Mouse (Mus musculus) adrenal gland, postnatal 4 days (tissue): ENCODE results near the gene Fcgbp. TPM values are rescaled to one million over a fixed set of nuclear protein-coding genes. Genes with fewer than 3 reads are reported as not detected.
A peak's percentile ranks its signal among the peaks of the same experiment; 100 is the strongest.
"Not testable (repeated sequence)": the region's sequence is repeated elsewhere in the genome, so short reads cannot be mapped to it uniquely, and the experiment has no call there.

Experiments used
- DNase-seq, 2 experiments: peaks; one replicate each; pipeline ENCODE4 v3.0.0; 2021 to 2022; ENCODE audit warnings: low spot score in 2 of 2, mixed read lengths in 2 of 2
- long read RNA-seq, 2 experiments: library from polyadenylated mRNA; stranded (forward); transcript quantifications; one replicate each; pipeline ENCODE4 v2.0.0; 2021
- total RNA-seq, 2 experiments: library from RNA; stranded (reverse); gene quantifications; 2 replicates each; pipeline ENCODE4 v1.2.3; 2021

The Fcgbp gene
- under 1 TPM; 0.34 to 0.37 TPM for total RNA-seq
- long read RNA-seq, experiment 1: 0 reads
- long read RNA-seq, experiment 2, partial matches to known transcripts: 1 of 1 reads
- long read RNA-seq, experiment 2, other reads (novel, unspliced or antisense): 0 of 1 reads

DNA sequence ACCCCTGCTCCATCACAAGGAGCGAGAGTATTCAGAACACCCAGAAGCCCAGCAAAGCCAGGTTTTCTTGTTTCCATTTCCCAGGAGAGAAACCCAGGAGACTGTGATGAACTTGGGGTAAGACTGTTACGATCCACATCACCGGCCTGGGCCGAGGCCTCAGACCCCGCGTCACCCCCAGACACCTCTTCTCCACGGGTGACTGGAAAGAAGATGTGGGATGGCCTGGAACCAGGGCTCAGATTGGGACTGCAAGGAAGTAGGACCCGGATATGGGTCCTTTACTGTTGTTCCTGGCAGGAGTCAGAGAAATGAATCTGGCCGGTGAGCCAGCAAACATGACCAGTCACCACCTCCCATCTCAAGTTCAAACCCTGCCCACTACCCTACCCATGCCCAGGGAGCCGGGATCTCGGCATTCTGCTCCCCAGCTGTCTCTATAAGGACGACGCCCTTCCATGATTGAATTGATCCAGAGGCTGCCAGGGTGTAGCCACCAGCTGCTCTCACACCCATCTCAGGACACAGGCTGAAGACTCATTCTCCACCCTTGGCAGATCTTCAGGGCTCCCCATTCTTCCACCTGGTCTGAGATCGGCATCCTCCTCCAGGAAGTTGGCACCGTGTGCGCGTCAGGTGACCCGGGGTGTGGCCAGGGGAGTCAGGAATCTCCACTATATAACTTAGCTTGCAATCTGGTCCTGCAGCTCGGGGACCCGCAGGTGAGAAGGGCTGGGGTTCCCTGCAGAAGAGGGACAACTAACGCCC is at the start of gene Fcgbp:
Gene Fcgbp, plus strand, starts transcription at position 706 of the 768 bp plus-strand sequence.
- DNase-seq: peak in 1 of 2 experiments; percentile 2

DNA sequence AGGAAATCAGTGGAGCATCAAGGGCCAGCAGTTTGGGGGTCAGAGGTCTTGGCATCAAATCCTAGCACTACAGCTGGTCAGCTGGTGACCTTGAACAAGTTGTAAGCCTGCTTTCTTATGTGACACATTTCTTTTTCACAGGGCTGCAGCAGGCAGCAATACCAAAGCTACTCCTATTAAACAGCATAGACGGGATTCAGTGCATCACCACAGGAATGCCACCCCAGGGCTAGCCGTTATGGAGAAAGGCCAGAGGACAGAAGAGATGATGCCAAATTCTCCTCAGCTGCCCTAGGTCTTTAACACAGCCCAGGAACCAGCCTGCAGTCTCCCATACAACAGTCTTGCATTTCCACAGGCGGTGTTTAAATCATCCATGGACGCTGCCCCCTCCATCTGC is 26.5 kb upstream of the Fcgbp start:
- no peak for DNase-seq

DNA sequence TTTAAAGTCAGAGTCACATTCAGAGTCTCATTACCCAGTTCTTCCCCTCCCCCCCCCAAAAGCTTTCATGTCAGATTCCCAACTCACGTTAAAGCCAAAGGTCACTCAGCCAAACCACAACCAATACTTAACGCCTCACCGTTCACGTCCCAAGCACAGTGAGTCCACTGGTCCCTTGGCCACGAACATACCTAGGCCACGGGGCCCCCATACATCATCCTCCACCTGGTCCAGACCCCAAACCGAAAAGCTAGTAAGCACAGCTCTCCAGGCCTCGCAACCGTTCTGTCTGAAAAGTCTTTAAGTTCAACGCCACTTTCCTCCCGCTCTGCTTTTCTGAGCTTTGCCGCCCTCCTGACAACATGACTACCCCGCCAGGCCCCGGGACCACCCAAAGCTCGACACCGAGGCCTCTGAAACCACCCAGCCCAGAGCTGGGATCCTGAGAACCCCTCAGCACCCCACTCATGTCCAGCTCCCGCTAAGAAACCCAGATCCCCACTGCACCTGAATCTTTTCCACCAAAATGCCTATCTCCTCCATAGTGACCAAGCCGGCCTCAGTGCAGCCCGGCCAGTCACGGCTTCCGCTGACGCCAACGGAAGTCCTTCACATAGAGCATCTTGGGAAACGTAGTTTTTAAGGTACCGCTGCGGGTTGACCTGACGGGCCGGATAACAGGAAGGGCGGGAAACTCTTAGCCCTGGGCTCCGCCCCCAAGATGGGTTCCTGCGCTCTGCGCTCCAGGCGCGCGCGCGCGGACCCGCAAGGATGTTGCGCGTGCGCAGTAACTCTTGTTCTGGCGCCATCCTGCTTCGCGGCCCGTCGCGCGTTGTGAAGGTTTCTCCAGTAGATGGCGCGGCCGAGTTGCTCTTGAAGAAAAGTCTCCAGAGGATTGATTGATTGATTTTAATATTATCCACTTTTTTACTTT is 21.3 kb upstream of the Fcgbp start, which contains the start of gene Psmc4:
Gene Psmc4, minus strand, starts transcription at position 626 of the 934 bp plus-strand sequence.
- peak; percentile 91 to 94 for DNase-seq

DNA sequence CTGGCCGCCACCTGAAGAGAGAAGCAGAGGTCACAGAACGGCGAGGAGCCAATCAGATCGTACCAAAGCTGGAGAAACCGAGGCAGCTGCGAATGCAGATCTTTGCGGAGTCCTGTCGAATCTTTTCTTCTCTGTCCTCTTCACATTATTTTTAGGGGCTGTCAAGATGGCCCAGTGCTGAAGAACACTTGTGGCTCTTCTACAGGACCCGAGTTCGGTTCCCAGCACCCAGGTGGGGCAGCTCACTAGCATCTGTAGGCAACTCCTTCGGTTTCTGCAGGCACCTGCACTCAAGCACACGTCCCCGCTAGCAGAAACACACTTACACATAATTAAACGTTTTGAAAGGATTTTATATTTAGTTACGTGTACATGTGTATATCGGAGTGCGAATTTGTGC is 20.5 kb upstream of the Fcgbp start:
- no peak for DNase-seq

DNA sequence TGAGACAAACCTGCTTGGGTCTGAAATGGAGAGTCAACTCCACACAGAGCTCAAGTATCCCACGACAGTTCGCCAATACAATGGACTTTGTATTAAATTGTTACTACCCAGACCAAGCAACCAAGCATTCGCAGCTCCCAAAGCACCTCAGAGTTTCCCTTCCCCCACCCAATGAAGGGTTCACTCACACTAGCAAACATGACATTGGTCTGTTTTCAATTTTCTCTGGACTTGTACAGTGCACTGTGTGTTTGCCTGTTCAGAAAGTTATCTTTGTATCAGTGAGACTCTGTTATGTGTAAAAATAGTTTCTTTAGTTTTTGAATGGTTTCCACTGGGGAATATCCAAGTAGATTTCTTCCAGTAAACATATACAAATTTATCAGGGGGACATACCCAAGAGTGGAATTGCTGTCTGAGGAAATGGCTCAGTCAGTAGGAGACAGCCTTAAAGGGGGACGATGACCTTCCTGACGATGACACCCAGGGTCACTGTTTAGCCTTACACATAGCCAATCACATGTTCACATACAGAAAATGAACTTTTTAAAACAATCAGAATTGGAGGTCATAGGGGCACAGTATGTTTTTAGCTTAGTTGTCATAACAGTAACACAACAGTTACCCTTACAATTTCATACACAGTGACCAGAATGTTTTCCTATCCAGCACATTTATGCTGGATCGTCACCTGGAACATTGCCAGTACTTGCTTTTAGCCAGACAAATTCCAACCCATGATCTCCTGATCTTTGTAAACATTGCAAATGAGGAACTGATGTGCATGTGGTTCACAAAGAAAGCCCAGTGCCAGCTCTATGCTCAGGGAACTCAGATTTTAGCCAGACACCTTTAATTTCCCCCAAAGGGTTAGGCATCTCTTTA is 17.7 kb upstream of the Fcgbp start:
- DNase-seq: no peak

DNA sequence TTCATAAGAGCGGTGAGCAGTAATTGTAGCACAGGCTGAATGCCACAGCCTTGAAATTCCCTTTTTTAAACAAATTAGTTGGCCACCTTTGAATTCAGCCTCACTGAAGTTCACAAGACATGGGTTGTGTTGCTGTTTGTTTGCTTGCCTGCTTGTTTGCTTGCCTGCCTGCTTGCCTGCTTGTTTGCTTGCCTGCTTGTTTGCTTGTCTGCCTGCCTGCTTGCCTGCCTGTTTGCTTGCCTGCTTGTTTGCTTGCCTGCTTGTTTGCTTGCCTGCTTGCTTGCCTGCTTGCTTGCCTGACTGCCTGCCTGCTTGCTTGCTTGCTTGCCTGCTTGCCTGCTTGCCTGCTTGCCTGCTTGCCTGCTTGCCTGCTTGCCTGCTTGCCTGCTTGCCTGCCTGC is 11.1 kb upstream of the Fcgbp start:
- no peak for DNase-seq

DNA sequence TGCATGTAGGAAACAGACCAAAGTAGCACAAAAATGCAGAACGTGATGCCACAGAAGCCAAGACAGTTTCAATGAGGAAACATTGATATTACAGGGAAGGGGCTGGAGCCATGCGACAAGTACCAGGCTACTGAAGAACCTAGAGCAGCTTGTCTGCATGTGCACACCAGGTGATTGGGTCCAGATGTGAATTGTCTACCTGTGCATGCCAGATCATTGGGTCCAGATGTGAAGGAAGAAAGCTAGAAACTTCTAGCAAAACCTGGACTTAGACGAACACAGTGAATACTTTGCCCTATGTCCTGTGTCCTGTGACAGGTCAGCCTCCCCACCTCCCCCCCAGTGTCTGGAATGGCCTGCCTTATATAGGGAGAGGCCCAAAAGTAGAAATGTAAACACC is 2.4 kb upstream of the Fcgbp start:
- no peak for DNase-seq

DNA sequence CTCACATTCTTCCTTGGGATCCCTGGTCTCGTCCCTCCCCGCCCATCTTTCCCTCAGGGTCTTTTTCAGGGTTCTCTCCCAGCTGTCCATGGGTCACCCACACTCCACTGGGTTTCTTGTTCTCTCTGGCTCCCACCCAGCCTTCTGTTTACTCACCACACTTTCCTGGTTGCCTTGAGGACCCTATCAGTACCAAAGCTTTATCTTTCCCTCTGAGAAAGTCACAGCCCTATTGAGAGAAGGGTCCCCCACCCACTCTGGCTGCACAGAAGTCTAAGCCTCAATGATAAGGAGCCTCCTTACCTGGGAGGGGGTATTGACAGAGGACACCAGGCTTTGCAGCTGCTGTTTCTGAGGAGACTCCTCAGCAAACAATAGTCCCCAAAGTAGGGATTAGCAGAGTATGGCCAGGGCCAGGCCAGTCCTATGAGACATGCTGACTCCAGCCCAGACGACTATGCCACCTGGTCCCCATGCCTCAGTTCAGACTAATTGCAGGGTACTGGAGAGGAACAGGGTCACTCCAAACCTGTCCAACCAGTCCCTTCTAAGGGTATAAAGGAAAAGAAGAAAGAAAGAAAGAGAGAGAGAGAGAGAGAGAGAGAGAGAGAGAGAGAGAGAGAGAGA is 1.4 kb upstream of the Fcgbp start:
- DNase-seq: no peak

DNA sequence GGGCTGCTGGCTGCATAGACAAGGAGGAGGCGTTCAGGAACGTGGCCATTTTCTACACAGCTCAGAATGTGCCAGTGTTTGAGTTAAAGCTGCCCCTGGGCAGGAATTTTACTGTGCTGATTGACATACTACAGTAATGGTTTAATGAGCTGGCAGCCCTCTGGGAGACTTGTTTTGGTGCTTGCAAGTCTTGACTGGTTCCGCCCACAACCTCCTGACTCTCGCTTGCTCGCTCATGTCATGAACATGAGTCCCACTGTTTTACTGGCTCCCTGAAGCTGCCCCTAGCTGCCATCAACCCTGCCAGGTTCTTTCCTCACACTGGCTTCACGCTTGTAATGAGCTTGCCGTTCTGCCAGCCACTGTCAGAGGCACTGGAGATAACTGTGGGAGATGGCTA is 13.2 kb downstream of the Fcgbp start:
- no peak for DNase-seq

DNA sequence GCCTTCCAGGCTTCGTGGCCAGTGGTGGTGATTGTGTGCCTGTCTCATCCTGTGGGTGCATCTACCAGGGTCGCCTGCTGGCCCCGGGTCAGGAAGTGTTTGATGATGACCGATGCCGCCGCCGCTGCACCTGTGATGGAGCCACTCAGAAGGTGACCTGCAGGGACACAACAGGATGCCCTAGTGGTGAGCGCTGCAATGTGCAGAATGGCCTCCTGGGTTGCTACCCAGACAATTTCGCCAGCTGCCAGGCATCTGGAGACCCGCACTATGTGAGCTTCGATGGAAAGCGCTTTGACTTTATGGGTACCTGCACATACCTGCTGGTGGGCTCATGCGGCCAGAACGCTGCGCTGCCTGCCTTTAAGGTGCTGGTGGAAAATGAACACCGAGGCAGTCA is 15.2 kb downstream of the Fcgbp start:
- DNase-seq: peak in 1 of 2 experiments; percentile 2

DNA sequence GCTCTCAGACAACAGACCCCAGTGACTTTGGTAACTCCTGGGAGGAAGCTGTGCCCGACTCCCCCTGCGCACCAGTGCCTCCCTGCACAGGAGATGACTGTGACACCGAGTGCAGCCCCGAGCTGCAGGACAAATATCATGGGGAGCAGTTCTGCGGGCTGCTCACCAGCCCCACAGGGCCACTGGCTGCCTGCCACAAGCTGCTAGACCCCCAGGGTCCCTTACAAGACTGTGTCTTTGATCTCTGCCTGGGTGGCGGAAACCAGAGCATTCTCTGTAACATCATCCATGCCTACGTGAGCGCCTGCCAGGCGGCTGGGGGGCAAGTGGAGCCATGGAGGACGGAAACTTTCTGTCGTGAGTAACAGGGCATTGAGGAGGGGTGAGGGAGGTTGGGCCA is 22.5 kb downstream of the Fcgbp start:
- DNase-seq: no peak

DNA sequence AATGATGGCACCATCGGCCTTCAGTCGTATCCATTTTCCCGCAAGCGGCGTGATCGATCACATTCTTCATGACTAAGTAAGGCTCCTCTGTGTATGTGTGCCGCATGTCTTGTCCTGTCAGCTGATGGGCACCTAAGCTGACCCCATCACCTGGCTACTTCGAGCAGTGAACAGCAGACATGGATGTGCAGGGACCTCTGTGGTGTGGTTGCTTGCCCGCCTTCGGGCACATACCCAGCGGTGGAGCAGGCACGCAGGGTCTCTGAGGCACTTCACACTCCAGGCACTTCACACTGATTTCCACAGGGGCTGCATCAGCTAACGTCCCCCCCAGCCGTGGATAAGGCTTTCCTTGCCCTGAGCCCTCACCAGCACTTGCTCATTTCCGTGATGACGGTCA is 28.1 kb downstream of the Fcgbp start:
- no peak for DNase-seq

DNA sequence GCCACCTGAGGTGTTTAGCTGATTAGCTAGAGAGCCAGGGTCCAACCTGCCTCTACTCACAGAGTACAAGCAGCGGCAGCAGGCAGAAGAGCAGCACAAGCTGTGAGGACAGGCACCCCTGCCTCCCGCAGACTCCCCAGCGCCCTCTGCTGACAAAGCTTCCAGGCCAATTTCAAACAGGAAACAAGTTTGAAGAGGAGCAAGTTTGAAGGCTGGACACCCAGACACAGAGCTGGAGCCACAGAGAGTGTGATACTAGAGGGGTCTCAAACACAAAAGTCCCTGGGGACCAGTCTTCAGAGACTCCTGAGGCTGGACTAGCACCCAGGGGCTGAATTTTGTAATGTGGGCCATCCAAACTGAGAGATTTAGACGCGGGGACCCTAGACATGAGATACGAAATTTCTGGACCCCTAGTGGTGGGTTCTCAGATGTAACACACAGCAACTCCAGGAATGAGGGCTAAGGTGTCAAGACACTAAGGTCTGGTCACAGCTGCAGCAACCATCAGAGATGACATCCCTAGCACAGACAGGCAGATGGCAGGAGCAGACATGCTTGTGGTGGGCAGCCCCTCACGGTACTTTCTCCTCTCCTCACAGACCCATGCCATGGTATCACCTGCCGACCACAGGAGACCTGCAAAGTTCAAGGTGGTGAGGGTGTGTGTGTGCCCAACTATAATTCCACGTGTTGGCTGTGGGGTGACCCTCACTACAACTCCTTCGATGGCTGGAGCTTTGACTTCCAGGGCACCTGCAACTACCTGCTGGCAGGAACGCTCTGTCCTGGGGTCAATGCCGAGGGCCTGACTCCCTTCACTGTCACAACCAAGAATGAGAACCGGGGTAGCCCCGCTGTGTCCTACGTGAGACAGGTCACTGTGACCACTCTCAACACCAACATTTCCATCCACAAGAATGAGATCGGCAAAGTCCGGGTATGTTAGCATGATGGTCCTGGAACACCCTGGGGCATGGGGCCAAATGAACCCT is 29.9 kb downstream of the Fcgbp start:
- peak in 1 of 2 experiments; percentile 15 for DNase-seq

DNA sequence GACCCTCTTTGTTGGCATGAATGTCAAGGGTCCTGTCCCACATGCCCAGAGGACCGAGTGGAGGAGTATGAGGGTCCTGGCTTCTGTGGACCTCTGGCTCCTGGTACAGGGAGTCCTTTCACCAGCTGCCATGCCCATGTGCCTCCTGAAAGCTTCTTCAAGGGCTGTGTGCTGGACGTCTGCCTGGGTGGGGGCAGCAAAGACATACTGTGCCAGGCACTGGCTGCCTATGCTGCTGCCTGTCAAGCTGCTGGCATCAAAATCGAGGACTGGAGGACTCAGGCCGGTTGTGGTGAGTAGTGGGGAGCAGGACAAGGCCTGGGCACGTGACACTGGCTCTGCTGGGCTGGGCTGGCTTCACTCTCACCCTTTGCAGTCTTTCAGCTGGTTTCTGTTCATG is 31.9 kb downstream of the Fcgbp start:
- DNase-seq: not testable (repeated sequence)

DNA sequence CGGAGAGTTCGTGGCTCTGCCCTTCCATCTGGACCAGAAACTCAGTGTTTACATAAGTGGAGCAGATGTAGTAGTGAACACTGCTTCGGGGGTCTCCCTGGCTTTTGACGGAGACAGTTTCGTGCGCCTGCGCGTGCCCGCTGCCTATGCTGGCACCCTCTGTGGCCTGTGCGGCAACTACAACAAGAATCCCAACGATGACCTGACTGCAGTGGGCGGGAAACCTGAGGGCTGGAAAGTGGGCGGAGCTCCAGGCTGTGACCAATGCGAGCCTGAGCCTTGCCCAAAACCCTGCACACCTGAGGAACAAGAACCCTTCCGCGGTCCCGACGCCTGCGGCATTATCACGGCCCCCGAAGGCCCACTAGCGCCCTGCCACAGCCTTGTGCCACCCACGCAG is 33.6 kb downstream of the Fcgbp start:
- DNase-seq: no peak

DNA sequence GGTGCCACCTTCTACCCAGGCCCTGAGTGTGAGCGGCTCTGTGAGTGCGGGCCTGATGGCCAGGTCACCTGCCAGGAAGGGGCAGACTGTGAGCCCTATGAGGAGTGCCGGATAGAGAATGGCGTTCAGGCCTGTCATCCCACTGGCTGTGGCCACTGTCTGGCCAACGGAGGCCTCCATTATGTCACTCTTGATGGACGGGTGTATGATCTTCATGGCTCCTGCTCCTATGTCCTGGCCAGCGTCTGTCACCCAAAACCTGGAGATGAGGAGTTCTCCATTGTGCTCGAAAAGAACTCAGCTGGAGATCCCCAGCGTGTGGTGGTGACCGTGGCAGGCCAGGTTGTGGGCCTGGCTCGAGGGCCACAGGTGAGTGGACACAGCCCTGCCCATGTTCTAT is 35.2 kb downstream of the Fcgbp start:
- no peak for DNase-seq

DNA sequence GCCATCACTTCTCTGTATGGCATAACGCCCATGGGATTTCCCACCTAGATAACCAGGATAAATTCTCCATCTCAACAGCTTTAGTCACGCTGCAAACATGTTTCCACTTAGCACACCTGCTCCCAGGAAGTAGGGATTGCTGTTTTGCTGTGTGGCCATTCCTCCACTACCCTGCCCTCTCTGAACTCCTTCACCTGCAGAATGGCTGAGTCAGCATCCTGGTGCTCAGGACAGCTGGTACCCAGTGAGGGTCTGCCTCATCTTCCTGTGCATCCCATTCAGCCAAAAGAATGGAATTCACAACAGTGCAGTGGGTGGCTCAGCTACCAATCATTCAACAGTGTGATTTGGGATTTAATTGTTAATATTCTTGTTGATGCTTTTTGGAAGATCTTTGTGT is 43.6 kb downstream of the Fcgbp start:
- no peak for DNase-seq

DNA sequence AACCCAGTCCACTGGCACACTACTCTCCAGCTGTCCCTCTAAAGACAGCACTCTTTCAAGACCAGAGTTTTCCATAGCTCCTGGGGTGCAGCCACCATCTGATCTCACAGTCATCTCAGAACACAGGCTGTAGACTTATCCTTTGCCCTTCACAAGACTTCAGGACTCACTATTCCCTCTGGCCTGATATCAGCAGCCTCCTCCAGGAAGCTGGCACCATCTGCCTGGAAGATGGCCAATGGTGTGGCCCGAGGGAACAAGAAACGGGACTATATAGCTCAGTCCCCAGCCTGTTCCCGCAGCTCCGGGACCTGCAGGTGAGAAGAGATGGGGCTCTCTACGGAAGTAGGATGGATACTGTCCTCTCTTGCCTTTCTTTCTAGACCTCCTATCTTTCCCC is 58.1 kb downstream of the Fcgbp start, which contains the start of gene 9530053A07Rik:
Gene 9530053A07Rik, plus strand, starts transcription at position 301 of the 400 bp plus-strand sequence.
- DNase-seq: no peak

DNA sequence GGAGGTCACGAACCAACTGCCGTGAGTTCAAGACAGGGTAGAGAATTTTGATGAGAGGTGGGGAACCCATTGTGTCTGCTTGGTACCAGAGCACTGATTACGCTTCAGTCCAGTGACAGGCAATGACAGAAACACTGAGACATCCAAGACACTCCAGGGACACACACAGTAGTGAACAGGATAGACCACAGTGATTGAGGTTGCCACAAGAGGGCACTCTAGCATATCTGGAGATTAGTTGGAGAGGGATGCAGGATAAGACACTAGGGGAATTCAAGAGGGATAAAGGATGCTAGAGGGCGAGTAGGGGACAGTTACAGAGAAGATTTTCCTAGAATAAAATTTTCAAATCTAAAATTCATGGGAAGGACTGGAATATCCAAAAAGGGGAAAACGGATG is 66.6 kb downstream of the Fcgbp start:
- peak in 1 of 2 experiments; percentile 18 for DNase-seq
